Mouse (Mus musculus): ENCODE data around the gene Slc1a7. TPM values are rescaled to one million over a fixed set of nuclear protein-coding genes. Genes with fewer than 3 reads are reported as not detected.

The Slc1a7 gene
- polyA plus RNA-seq, 1 experiment from 2014 or later: 0.05 TPM

DNA sequence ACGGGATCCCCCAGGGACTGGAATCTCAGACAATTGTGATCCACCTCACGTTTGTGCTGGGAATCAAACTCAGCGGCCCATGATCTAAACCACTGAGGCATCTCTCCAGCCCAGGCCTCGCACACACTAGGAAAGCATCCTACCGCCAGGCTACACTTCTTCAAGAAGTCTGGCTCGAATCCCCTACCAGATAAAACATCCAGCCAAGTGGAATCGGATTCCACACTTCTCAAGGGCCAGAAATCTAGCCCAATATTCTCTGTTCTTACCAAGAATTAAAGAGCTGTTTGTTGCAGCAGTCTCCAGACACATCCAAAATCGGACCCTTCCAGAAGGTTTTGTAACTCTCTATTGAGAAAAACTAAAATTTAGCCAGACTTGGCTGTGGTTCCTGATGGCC, 68.9 kb downstream of the Slc1a7 start:
- Histone ChIP-seq H3K27ac (replicated peaks) (no peak overlapping the region), H3K27me3 (peaks cover 12% of the 10 kb centered on the region; the same call in 1 of the 2 replicates), H3K4me3 (no peak overlapping the region), H3K9ac (replicated peaks) (no peak overlapping the region), H3K9me3 (no peaks in the 10 kb centered on the region), H3K36me3 (no peaks in the 10 kb centered on the region), H3K4me1 (peaks cover 4% of the 10 kb centered on the region), H3K4me2 (replicated peaks) (no peak overlapping the region)
- ATAC-seq (replicated peaks): no peak
- WGBS: 53% methylated on average over 8 of the region's 8 CpGs

DNA sequence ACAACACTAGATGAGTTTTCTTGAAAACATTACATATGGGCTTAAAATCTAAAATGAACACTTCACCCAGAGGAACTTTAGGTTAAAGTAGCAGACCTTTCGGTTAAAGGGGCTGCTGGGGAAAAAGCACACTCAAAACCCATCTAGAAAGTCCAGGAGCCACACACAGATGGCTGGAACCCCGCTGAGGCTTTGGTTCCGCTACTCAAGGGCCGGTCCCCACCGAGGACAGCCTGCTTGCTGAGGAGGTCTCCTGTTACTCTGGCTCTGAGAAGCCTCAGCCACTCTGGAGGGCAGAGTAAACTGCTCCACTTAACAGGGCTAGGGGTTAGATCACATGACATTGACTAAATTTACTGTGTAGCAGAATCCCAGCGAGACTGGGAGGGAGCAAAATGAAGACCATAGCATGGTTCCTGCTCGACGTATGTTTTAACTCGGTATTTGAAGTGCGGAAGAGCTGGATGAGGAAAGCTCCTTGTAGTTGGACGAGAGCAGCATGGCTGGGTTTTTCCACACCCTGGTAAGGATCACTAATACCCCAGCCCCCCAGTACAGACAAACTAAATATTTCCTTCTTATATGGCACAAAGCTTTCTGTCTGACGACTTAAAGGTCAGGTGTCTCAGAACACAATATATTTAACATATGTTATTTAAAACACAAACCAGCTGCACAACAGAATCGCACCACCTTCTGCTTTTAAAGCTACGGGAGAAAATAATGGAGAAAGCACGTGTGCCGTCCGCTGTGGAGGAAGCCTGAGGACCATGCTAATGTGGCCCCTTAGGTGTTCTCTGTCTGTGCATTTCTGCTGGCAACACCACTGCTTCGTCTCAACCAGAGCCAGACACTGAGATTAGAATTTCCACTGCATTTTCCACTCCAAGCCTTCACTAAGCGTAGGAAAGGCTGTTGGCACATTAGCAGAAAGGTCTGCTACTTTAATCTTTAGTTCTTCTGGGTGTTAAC, 77.3 kb downstream of the Slc1a7 start:
- Histone ChIP-seq H3K36me3 (peaks cover 27% of the 10 kb centered on the region; the same call in 1 of the 2 replicates), H3K9ac (replicated peaks) (no peak overlapping the region), H3K27me3 (no peaks in the 10 kb centered on the region), H3K9me3 (no peaks in the 10 kb centered on the region), H3K4me1 (no peaks in the 10 kb centered on the region), H3K4me2 (replicated peaks) (no peak overlapping the region), H3K27ac (replicated peaks) (no peak overlapping the region), H3K4me3 (no peak overlapping the region)
- WGBS: 81% methylated on average over 19 of the region's 19 CpGs
- no peak for ATAC-seq (replicated peaks)

DNA sequence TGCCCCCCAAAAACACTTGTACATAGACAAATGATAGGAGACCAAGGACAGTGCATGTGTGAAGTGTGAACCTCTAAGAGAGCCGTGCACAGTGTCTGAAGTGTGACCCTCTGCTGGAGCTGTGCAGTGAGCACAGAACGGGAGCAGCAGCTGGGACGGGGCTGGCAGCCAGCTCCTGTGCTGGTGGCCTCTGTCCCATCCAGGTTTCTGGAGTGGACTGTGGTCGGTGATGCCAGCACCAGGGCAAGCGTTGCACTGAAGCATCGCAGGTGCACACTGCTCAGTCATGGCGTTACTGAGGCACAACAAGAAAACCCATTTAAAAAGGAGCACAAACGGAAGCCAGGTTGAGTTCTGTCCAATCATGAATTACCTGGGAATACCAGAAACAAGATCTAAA, 78.0 kb downstream of the Slc1a7 start:
- H3K9me3 ChIP-seq: no peaks in the 10 kb centered on the region
- H3K36me3 ChIP-seq: peaks cover 27% of the 10 kb centered on the region; the same call in 1 of the 2 replicates
- no peaks in the 10 kb centered on the region for H3K27me3 ChIP-seq
- H3K27ac ChIP-seq (replicated peaks): no peak overlapping the region
- no peak overlapping the region for H3K4me3 ChIP-seq
- WGBS: 83% methylated on average over 8 of the region's 8 CpGs
- H3K4me1 ChIP-seq: no peaks in the 10 kb centered on the region
- H3K4me2 ChIP-seq (replicated peaks): no peak overlapping the region
- ATAC-seq (replicated peaks): no peak
- no peak overlapping the region for H3K9ac ChIP-seq (replicated peaks)

DNA sequence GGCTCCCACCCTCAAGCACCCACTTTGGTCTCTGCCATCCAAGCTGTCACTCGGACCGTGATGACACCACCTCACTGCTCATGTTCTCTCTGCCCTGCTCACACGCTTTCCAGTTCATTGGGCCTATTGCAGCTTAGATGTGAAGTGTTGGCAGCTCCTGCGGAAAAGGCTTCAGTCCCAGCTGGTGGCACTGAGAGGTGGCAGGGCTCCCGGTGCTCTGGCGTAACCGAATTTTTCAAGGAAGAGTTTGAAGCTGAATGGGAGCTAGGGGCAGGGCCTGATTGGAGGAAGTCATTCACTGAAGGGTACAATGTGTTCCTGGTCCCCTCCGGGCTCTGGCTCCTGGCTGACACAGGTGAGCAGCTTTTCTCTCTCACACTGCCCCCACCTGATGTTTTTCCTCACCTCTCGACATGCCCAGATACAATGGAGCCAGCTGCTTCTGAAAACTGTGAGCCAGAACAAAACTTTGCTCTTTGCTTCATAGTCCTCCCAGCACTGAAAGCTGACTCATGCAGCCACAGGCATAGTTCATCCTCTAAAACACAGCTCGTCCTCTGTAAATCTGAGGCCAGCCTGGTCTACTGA, 83.6 kb downstream of the Slc1a7 start:
- ATAC-seq (replicated peaks): peak; percentile 87
- peaks cover 12% of the 10 kb centered on the region for H3K4me1 ChIP-seq
- no peak overlapping the region for H3K4me2 ChIP-seq (replicated peaks)
- no peak overlapping the region for H3K4me3 ChIP-seq
- no peaks in the 10 kb centered on the region for H3K27me3 ChIP-seq
- H3K9ac ChIP-seq (replicated peaks): no peak overlapping the region
- peaks cover 19% of the 10 kb centered on the region for H3K36me3 ChIP-seq
- WGBS: 49% methylated on average over 10 of the region's 10 CpGs
- H3K27ac ChIP-seq (replicated peaks): peak overlapping the region; percentile 52
- no peaks in the 10 kb centered on the region for H3K9me3 ChIP-seq

DNA sequence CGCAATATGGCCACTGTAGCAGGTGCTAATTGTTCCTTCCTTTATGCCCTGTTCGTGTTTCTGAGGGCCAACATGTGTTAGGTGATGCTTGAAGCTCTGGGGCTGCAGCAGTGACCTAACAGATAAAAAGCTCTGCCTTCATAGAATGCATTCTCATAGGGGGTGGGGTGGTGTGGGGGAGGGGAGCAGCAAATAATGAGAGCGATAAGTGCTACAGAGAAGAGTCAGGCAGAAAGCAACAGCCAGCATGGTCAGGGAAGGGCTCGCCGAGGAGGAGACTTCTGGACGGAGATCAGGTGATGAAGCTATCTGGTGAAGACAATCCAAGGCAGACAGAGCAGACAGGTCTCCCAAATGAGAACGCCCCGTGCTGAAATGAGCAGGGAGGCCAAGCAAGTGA, 84.5 kb downstream of the Slc1a7 start:
- no peak overlapping the region for H3K4me2 ChIP-seq (replicated peaks)
- WGBS: 85% methylated on average over 8 of the region's 8 CpGs
- H3K36me3 ChIP-seq: peaks cover 13% of the 10 kb centered on the region

DNA sequence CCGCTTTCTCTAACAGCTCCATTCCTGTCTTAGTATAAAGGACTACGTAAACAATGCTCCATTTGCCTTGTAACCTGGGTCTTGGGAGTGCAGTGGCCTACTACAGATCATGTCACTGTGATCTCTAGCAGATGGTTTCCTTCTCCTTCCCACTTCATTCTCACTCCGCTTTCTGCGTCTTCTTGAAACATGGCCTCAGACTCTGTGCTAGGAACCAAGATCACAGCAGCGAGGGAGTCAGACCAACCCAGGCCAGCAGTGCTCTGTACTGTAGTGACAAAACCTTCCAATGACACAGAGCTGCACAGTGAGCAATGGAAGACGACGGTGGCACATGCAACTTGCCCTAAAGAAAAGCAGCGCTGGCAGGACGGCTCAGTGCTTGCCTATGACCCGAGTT, 87.7 kb downstream of the Slc1a7 start:
- ATAC-seq (replicated peaks): no peak
- Histone ChIP-seq H3K4me2 (replicated peaks) (no peak overlapping the region), H3K36me3 (peaks cover 20% of the 10 kb centered on the region), H3K27me3 (no peaks in the 10 kb centered on the region), H3K9me3 (no peaks in the 10 kb centered on the region), H3K27ac (replicated peaks) (no peak overlapping the region), H3K9ac (replicated peaks) (no peak overlapping the region), H3K4me3 (no peak overlapping the region), H3K4me1 (peaks cover 25% of the 10 kb centered on the region)
- WGBS: 93% methylated on average over 10 of the region's 10 CpGs

More for the DNA sequence above, 84.5 kb downstream of the Slc1a7 start:
- H3K27ac ChIP-seq (replicated peaks): peak overlapping the region; percentile 52; the same call in 1 of the 2 replicates
- H3K4me3 ChIP-seq: no peak overlapping the region
- H3K4me1 ChIP-seq: peaks cover 12% of the 10 kb centered on the region
- no peaks in the 10 kb centered on the region for H3K27me3 ChIP-seq
- no peak for ATAC-seq (replicated peaks)
- H3K9ac ChIP-seq (replicated peaks): no peak overlapping the region
- no peaks in the 10 kb centered on the region for H3K9me3 ChIP-seq

DNA sequence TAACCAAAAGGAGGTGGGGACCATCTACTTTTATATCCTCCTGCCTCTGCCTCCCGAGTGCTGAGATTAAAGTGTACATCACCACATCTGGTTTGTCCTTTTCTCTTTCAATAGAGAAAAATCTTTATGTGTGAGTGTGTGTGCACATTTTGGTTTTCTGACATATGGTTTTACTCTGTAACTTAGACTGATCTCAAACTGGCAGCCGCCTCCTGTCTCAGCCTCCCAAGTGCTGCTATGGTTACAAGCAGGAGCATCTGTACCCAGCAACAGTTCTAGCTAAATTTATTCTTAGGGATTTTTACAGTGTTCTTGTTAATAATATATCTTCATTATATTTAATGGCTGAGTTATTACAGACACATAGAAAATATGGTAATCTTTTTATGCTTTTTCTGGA, 89.1 kb downstream of the Slc1a7 start:
- Histone ChIP-seq H3K4me3 (no peak overlapping the region), H3K9ac (replicated peaks) (no peak overlapping the region), H3K4me1 (peaks cover 18% of the 10 kb centered on the region), H3K27me3 (no peaks in the 10 kb centered on the region), H3K9me3 (no peaks in the 10 kb centered on the region), H3K36me3 (peaks cover 24% of the 10 kb centered on the region), H3K27ac (replicated peaks) (no peak overlapping the region), H3K4me2 (replicated peaks) (no peak overlapping the region)
- 87% methylated on average over 2 of the region's 2 CpGs for WGBS
- ATAC-seq (replicated peaks): no peak

DNA sequence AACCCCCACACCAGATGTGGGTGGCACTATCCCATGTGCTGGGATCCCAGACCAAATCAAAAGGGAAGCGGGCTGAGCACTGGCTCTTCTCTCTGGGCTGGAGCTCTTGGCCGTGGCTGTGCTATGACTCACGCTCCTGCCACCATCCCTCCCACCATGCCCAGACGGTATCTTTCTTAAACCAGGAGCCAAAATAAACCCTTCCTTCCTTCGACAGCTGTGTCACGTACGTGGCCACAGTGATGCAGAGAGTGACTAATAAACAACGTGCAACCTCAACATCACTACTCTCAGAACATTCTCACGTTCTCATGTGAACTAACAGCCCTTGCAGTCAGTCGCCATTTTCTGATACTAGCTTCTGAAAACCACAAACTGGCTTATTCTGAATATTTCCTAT, 90.0 kb downstream of the Slc1a7 start:
- Histone ChIP-seq H3K36me3 (peaks cover 29% of the 10 kb centered on the region), H3K9ac (replicated peaks) (no peak overlapping the region), H3K4me1 (peaks cover 15% of the 10 kb centered on the region), H3K4me3 (no peak overlapping the region), H3K27ac (replicated peaks) (no peak overlapping the region), H3K9me3 (no peaks in the 10 kb centered on the region), H3K27me3 (no peaks in the 10 kb centered on the region), H3K4me2 (replicated peaks) (no peak overlapping the region)
- 87% methylated on average over 10 of the region's 10 CpGs for WGBS
- no peak for ATAC-seq (replicated peaks)

DNA sequence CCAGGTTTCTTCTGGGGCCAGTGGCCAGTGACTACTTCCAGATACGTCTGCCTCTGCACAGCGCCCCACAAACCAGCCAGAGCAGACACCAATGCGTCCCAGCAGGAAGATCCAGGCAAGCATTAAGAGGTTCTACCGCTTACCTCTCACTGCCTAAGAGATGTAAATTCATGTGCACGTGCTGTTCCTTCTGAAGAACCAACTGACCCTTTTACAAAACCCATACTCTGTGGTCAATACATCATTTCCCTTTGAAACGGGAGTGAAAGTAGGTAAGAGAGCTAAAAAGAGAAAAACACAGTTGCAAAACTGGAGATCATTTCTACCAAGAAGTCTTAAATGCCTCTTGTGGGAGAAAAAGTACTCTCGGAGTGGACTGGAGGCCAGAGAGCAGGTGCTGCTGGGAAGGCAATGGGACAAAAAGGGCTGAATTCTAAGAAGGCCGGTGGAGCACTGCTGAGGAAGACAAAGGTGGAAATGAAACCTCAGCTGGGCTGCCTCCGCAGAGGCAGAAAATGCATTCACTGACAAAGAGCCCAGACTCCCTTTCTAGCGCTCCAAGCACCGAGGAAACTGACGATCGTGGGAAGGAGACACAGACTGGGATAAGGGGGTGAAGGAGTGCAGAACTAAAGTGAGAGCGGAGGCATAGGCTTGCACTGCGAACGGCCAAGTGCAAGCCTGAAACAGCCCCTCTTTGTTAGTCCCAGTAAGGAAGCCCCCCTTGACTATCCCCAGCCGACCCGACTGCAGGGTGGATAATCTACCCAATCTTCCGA, 91.7 kb downstream of the Slc1a7 start:
- WGBS: 32% methylated on average over 19 of the region's 19 CpGs
- H3K27ac ChIP-seq (replicated peaks): peak overlapping the region; percentile 73
- ATAC-seq (replicated peaks): no peak

DNA sequence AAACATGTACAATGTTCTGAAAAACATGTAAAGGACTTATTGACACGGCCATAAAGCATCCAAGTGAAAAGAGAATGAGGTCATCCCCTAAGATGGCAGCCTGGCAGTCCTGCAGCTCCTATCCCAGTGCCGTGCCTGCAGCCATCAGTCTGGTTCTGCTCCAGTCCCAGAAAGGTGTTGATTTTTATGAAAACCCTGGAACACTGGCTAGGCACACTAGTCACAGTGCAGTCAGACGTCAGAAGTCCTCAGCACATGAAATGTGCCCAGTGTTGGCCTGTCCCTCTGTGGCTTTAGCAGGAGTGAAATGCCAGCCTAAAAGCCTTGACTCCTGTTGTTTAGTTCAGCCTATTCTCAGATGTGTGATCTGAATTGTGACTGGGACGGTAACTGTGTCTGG, 92.6 kb downstream of the Slc1a7 start:
- no peak overlapping the region for H3K27ac ChIP-seq (replicated peaks)
- 47% methylated on average over 4 of the region's 4 CpGs for WGBS
- no peak overlapping the region for H3K4me2 ChIP-seq (replicated peaks)
- no peaks in the 10 kb centered on the region for H3K9me3 ChIP-seq
- H3K4me3 ChIP-seq: no peak overlapping the region
- ATAC-seq (replicated peaks): no peak
- H3K27me3 ChIP-seq: no peaks in the 10 kb centered on the region
- H3K9ac ChIP-seq (replicated peaks): no peak overlapping the region
- H3K36me3 ChIP-seq: peaks cover 19% of the 10 kb centered on the region
- peaks cover 15% of the 10 kb centered on the region for H3K4me1 ChIP-seq

More for the DNA sequence above, 91.7 kb downstream of the Slc1a7 start:
- Histone ChIP-seq H3K4me1 (peaks cover 15% of the 10 kb centered on the region), H3K4me2 (replicated peaks) (peak overlapping the region; percentile 30), H3K27me3 (no peaks in the 10 kb centered on the region), H3K4me3 (no peak overlapping the region), H3K9ac (replicated peaks) (no peak overlapping the region), H3K36me3 (peaks cover 23% of the 10 kb centered on the region), H3K9me3 (no peaks in the 10 kb centered on the region)

DNA sequence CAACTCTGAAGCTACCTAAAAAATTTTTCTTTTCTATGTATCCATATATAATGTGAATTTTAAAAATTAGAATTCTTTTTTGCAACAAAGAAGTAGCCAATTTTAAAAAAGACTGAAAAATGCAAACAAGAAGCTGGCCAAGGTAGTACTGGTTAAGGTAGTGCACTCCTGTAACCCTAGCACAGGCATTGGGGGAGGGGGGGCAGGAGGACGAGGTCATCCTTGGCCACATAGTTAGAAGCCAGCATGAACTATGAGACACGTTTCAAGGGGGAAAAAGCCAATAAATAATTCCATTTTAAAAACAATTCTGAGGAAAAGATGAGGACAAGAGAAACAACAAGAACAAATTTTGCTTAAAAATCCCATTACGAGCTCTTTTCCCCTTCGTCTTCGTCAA, 94.4 kb downstream of the Slc1a7 start:
- Histone ChIP-seq H3K27ac (replicated peaks) (no peak overlapping the region), H3K9ac (replicated peaks) (no peak overlapping the region), H3K27me3 (no peaks in the 10 kb centered on the region), H3K4me1 (peaks cover 15% of the 10 kb centered on the region), H3K9me3 (no peaks in the 10 kb centered on the region), H3K36me3 (peaks cover 22% of the 10 kb centered on the region), H3K4me3 (no peak overlapping the region), H3K4me2 (replicated peaks) (no peak overlapping the region)
- no peak for ATAC-seq (replicated peaks)
- 94% methylated on average over 5 of the region's 5 CpGs for WGBS
